Mouse (Mus musculus) spleen, adult 2 months (tissue): ENCODE measurements around the gene Colq. TPM values are rescaled to one million over a fixed set of nuclear protein-coding genes. Genes with fewer than 3 reads are reported as not detected.

ENCODE experiments used
- DNase-seq, 2 experiments: peaks; one replicate each; pipeline versions ENCODE4 v3.0.0 to v3.0.0-alpha.2; 2012 to 2021; ENCODE audit warnings: low spot score in 2 of 2, low read depth in 1 of 2
- H3K27ac ChIP-seq: fragments of 200-500 bp; 2 replicates; pipeline ENCODE4 v1.5.1; 2012; ENCODE audit warnings: low read length, inconsistent platforms; ENCODE audit not compliant: insufficient read depth
- H3K27me3 ChIP-seq: fragments of 200-500 bp; 2 replicates; pipeline ENCODE4 v1.6.1; 2012; ENCODE audit warnings: mild to moderate bottlenecking, moderate library complexity, low read length, inconsistent platforms; ENCODE audit not compliant: control insufficient read depth, insufficient read depth
- H3K36me3 ChIP-seq: fragments of 200-500 bp; 2 replicates; pipeline ENCODE4 v1.6.1; 2012; ENCODE audit warnings: mild to moderate bottlenecking, low read length, inconsistent platforms; ENCODE audit not compliant: control insufficient read depth, insufficient read depth
- H3K4me1 ChIP-seq: fragments of 200-500 bp; 2 replicates; pipeline ENCODE4 v1.6.1; 2011; ENCODE audit warnings: inconsistent platforms; ENCODE audit not compliant: control insufficient read depth, insufficient read depth, insufficient read length
- H3K4me3 ChIP-seq: fragments of 200-500 bp; 2 replicates; pipeline ENCODE4 v1.5.1; 2011; ENCODE audit warnings: mild to moderate bottlenecking, inconsistent platforms; ENCODE audit not compliant: insufficient read depth, insufficient read length; ENCODE audit errors: extremely low read depth
- CTCF ChIP-seq: fragments of 200-500 bp; IDR thresholded peaks from 2 replicates; pipeline ENCODE4 v1.5.1; 2011; ENCODE audit warnings: mild to moderate bottlenecking, inconsistent platforms; ENCODE audit not compliant: insufficient read depth, insufficient read length, insufficient replicate concordance; ENCODE audit errors: extremely low read depth
- POLR2A ChIP-seq: fragments of 200-500 bp; IDR thresholded peaks from 2 replicates; pipeline ENCODE4 v1.6.1; 2011; ENCODE audit warnings: low read depth, low read length, inconsistent platforms
- WGBS: fragments of 180-500 bp; shearing (Covaris S2); methylation state at CpG from one replicate; pipeline ENCODE4 v1.1.7; 2018; 5-methylcytosine and 5-hydroxymethylcytosine counted together
- polyA plus RNA-seq: library from polyadenylated mRNA; depleted of rRNA; stranded (reverse); fragments of >200 nt; gene quantifications from 2 replicates; pipeline ENCODE4 v1.2.3, GENCODE M21; 2012

The Colq gene
- polyA plus RNA-seq, 1 experiment, result 13.9 TPM

- no peaks in the 10 kb centered on the region; the same call in 1 of the 2 replicates for H3K4me1 ChIP-seq
- 18% methylated on average over 10 of the region's 10 CpGs for WGBS
- DNase-seq, result no peak
- no peak overlapping the region for H3K27ac ChIP-seq
- H3K27me3 ChIP-seq, result no peaks in the 10 kb centered on the region
- H3K4me3 ChIP-seq, result peak overlapping the region; percentile 0; the same call in 1 of the 2 replicates
- no peaks in the 10 kb centered on the region for H3K36me3 ChIP-seq
- TF ChIP-seq POLR2A (no peak), CTCF (no peak)
These were observed 14.1 kb downstream of the Colq start for GRCm38 (mm10) chr14:31576846-31577697.

DNA sequence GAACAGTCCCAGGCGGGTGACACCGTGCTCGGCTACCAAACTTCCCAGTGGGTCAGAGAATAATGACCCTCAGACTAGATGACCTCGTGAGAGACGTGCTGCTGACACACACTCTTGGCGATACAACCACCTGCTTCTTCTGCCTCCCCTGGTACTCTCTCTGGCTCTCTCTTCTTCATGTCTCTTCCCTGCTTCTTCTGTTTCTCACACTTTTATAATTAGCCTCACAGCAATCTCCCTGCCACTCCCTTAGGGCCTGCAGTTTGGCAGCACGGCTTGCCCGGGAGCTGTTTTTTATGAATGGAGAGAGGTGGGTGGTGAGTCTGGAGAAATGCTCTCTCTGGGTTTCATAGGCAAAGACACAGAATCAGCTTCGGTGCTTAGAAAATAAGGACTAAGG lies 15.3 kb downstream of the Colq start:
- no peaks in the 10 kb centered on the region; the same call in 1 of the 2 replicates for H3K4me1 ChIP-seq
- H3K27ac ChIP-seq, result no peak overlapping the region
- no peaks in the 10 kb centered on the region for H3K27me3 ChIP-seq
- DNase-seq, result no peak
- H3K36me3 ChIP-seq, result no peaks in the 10 kb centered on the region
- 56% methylated on average over 9 of the region's 9 CpGs for WGBS
- TF ChIP-seq POLR2A (no peak), CTCF (no peak)
- no peak overlapping the region for H3K4me3 ChIP-seq

GRCm38 (mm10) chr14:31574903-31575665 lies 16.1 kb downstream of the Colq start:
- TF ChIP-seq CTCF, result no peak
- no peak for TF ChIP-seq POLR2A
- DNase-seq, result no peak
- Histone ChIP-seq H3K36me3 (no peaks in the 10 kb centered on the region), H3K27ac (no peak overlapping the region), H3K27me3 (no peaks in the 10 kb centered on the region), H3K4me1 (no peaks in the 10 kb centered on the region; the same call in 1 of the 2 replicates), H3K4me3 (no peak overlapping the region)
- 48% methylated on average over 18 of the region's 18 CpGs for WGBS

- Histone ChIP-seq H3K4me3 (no peak overlapping the region), H3K4me1 (peaks cover 6% of the 10 kb centered on the region)
- 73% methylated on average over 9 of the region's 9 CpGs for whole genome bisulfite sequencing
These were observed 18.5 kb downstream of the Colq start for GRCm38 (mm10) chr14:31572561-31573175.

DNA sequence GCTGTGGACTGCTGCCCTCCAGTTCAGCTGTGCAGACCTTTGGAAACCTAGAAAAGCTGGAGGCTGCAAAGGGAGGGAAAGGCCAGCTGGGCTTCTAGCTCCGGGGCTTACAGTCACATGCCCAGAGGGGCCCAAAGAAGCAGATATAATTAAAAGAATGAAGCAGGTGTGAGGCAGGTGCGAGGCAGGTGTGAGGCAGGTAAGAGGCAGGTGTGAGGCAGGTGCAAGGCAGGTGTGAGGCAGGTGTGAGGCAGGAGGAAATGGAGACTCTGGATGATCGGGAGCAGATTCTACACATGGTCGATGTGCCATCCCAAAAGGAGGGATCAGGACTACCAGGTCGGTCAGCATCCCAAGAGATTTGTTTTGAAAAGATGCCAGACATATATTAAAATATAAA lies 19.7 kb downstream of the Colq start:
- no peak for TF ChIP-seq POLR2A
- TF ChIP-seq CTCF, result no peak
- Histone ChIP-seq H3K36me3 (no peaks in the 10 kb centered on the region), H3K4me3 (no peak overlapping the region), H3K27me3 (no peaks in the 10 kb centered on the region), H3K27ac (no peak overlapping the region), H3K4me1 (peaks cover 6% of the 10 kb centered on the region)
- WGBS, result 85% methylated on average over 5 of the region's 5 CpGs
- DNase-seq, result no peak

More at GRCm38 (mm10) chr14:31572561-31573175, 18.5 kb downstream of the Colq start:
- Histone ChIP-seq H3K27ac (no peak overlapping the region), H3K27me3 (no peaks in the 10 kb centered on the region), H3K36me3 (no peaks in the 10 kb centered on the region)
- DNase-seq, result no peak
- TF ChIP-seq POLR2A (no peak), CTCF (no peak)

DNA sequence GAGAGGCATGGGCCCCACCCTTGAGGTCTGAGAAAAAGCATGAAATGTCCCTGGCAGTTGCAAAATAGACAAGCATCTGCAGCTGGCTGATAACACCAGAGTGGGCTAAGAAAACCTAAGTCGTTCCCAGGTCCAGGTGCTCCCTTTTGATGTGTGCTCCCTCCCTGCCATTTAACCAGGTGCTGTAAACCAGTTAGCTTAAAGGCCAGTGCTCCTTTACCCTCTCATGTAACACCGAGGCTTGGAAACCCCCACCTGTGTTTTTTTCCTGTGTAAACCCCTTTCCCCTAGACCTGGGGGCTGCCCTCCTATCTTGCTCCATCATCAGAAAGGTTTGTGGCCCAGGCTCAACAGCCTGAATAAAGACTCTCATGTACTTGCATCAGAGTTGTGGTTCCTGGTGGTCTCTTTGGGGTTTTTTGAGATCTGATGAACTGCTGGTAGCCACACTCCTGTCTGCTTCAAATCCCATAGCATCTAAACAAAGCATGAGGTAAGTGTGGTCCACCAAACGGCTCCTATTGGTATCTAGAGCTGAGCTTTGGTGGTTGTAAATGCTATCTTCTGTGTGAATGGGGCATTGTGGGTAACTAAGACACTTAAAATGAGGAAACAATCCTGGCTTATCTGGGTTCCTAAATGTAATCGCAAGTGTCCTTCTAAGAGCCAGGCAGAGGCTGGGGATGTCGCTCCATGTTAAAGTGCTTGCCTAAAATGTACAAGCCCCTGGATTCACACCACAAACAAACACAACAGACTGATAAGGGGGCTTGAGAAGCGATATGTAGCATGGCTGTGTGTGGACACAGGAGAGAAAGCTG lies 20.8 kb downstream of the Colq start:
- DNase-seq, result no peak
- Histone ChIP-seq H3K27ac (no peak overlapping the region), H3K4me1 (peaks cover 6% of the 10 kb centered on the region), H3K36me3 (no peaks in the 10 kb centered on the region), H3K4me3 (no peak overlapping the region), H3K27me3 (no peaks in the 10 kb centered on the region)
- TF ChIP-seq CTCF (no peak), POLR2A (no peak)
- WGBS, result 54% methylated on average over 6 of the region's 6 CpGs
